Mouse (Mus musculus) ES-E14 (cell line): ENCODE measurements around the gene Arl5a.

ENCODE experiments used
- CHD2 ChIP-seq: IDR thresholded peaks from 2 replicates; pipeline ENCODE4 v1.6.1; 2014; ENCODE audit warnings: mild to moderate bottlenecking, low read depth, low read length, inconsistent platforms
- HCFC1 ChIP-seq: IDR thresholded peaks from 2 replicates; pipeline ENCODE4 v1.6.1; 2012; ENCODE audit warnings: low read length, inconsistent platforms, borderline replicate concordance; ENCODE audit not compliant: insufficient read depth
- MAFK ChIP-seq: IDR thresholded peaks from 2 replicates; pipeline ENCODE4 v1.6.1; 2014; ENCODE audit warnings: mild to moderate bottlenecking, low read depth, low read length, inconsistent platforms; ENCODE audit not compliant: insufficient read depth
- ZC3H11A ChIP-seq: IDR thresholded peaks from 2 replicates; pipeline ENCODE4 v1.6.1; 2012; ENCODE audit warnings: low read depth, mild to moderate bottlenecking, inconsistent platforms, low read length, borderline replicate concordance
- ZNF384 ChIP-seq: IDR thresholded peaks from 2 replicates; pipeline ENCODE4 v1.6.1; 2012; ENCODE audit warnings: low read depth, low read length, inconsistent platforms

DNA sequence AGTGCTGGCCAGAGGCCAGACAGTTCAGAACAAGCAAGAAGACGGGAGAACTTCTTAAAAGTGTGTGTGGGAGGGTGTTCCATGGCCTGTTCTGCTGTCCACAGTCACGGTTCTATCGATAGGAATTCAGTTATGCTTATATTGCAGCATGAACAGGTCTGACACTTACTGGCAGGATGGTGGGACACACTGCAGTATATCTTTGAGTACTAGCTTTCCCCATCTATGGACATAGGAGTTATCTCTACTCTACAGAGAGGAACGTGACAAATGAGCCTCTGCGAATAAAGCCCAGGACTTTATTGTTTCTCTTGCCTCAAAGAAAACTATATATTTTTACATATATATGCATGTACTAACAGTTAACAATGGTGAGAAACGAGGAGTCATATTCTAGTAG lies 42.9 kb upstream of the Arl5a start:
- TF ChIP-seq ZNF384 (no peak), HCFC1 (no peak), MAFK (no peak), ZC3H11A (no peak), CHD2 (no peak)
